Mouse (Mus musculus) E14TG2a.4 (cell line): ENCODE measurements around the gene Trio.

Experiments
- CTCF ChIP-seq: conservative IDR thresholded peaks from 2 replicates; pipeline ENCODE4 v1.5.1; 2014; ENCODE audit warnings: low read length
- NANOG ChIP-seq: IDR thresholded peaks from 2 replicates; pipeline ENCODE4 v1.6.1; 2014; ENCODE audit warnings: borderline replicate concordance, low read length, mixed read lengths
- POU5F1 ChIP-seq: IDR thresholded peaks from 2 replicates; pipeline ENCODE4 v1.6.1; 2014; ENCODE audit warnings: low read length, borderline replicate concordance

GRCm38 (mm10) chr15:27771581-27771980, 254.1 kb downstream of the Trio start:
- no peak for TF ChIP-seq CTCF
- TF ChIP-seq NANOG, result no peak
- no peak for TF ChIP-seq POU5F1
